Comparison of ENCODE assay signal across 8 mouse cellular contexts in the genomic region with DNA sequence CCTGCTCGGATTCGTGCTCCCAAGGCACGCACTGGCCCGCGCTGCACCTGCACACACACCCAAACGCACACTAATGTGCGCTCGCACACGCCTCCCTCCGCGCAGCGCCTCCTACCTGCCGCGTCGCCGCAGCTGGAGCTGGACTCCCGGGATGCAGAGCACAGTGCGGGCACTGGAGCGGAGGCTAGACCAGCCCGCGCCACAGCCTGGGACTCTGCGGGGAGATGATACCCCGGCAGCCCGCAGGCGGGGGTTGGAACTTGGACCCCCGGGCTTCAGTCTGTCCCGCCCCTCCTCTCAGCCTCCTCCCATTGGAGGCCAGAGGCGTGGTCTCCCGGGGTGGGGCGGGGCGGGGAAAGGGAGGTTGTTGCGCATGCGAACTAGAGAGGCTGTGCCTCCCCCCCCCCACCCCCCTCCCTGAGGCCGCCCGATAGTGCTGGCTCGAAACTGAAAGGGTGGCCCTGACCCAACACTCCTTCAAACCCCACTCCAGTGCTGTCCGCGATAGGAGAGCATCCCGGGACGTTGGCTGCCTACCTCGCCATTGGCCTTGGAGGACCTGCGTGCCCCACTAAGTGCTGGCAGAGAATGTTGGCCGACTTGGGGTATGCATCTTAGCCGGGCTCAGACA. TPM values are rescaled to one million over a fixed set of nuclear protein-coding genes. Genes with fewer than 3 reads are reported as not detected.
DNase-seq lines count a peak whose midpoint lies in the region; ATAC-seq and TF ChIP-seq lines count a peak whose summit lies in the region.

A gene (minus strand): TSS at position 346 of the 631 bp plus-strand sequence.

- peak within 1 kb of the TSS; percentile 81 for H3K4me3 ChIP-seq in intestine, postnatal 0 days (ENCODE audit: low read depth, low read length)
- H3K4me3 ChIP-seq in limb, embryonic 10.5 days, result peak within 1 kb of the TSS; percentile 83
- peak within 1 kb of the TSS; percentile 73 for H3K4me3 ChIP-seq in midbrain, embryonic 11.5 days (ENCODE audit: low read depth, low read length)

- peak; percentile 88 for DNase-seq in 416B (ENCODE audit: low read depth)
- peak; percentile 83 for DNase-seq in adrenal gland, adult 2 months
- peak; percentile 89 for DNase-seq in embryo, embryonic 10.5 days (ENCODE audit: low spot score)
- peak; percentile 84 for DNase-seq in limb, embryonic 10.5 days (ENCODE audit: low spot score)
- DNase-seq in midbrain, embryonic 11.5 days (ENCODE audit: low spot score, missing footprints), result peak; percentile 97
- DNase-seq in spleen, postnatal 10 days (ENCODE audit: low spot score in 2 of 2), result peak; percentile 79

- H3K27ac ChIP-seq in intestine, postnatal 0 days (ENCODE audit: low read depth, low read length), result peak within 1 kb of the TSS; percentile 75
- peak within 1 kb of the TSS; percentile 80 for H3K27ac ChIP-seq in limb, embryonic 10.5 days
- no peak within 1 kb of the TSS for H3K27ac ChIP-seq in midbrain, embryonic 11.5 days (ENCODE audit: low read depth, low read length)

- H3K9ac ChIP-seq in intestine, postnatal 0 days (ENCODE audit: low read depth, low read length), result peak within 1 kb of the TSS; percentile 59
- H3K9ac ChIP-seq in midbrain, embryonic 11.5 days (ENCODE audit: low read length), result peak within 1 kb of the TSS; percentile 68

- peak within 1 kb of the TSS; percentile 81 for H3K4me2 ChIP-seq in intestine, postnatal 0 days (replicated peaks; ENCODE audit: low read depth)
- peak within 1 kb of the TSS; percentile 62 for H3K4me2 ChIP-seq in midbrain, embryonic 11.5 days

- 1% methylated on average over 42 of the region's 44 CpGs for WGBS in intestine, postnatal 0 days
- 1% methylated on average over 44 of the region's 44 CpGs for WGBS in limb, embryonic 10.5 days
- 3% methylated on average over 36 of the region's 44 CpGs for WGBS in midbrain, embryonic 11.5 days

- no peaks in the 10 kb centered on the region for H3K36me3 ChIP-seq in intestine, postnatal 0 days (ENCODE audit: control insufficient read depth, insufficient read depth)
- H3K36me3 ChIP-seq in limb, embryonic 10.5 days, result no peaks in the 10 kb centered on the region
- H3K36me3 ChIP-seq in midbrain, embryonic 11.5 days (ENCODE audit: control insufficient read depth, insufficient read depth, low read length), result no peaks in the 10 kb centered on the region

- no peaks in the 10 kb centered on the region for H3K9me3 ChIP-seq in intestine, postnatal 0 days (ENCODE audit: control insufficient read depth)
- no peaks in the 10 kb centered on the region for H3K9me3 ChIP-seq in limb, embryonic 10.5 days (replicated peaks)
- H3K9me3 ChIP-seq in midbrain, embryonic 11.5 days (ENCODE audit: control insufficient read depth, low read length), result no peaks in the 10 kb centered on the region

- H3K27me3 ChIP-seq in intestine, postnatal 0 days (replicated peaks; ENCODE audit: control insufficient read depth, insufficient read depth, low read length), result no peaks in the 10 kb centered on the region
- peaks cover 13% of the 10 kb centered on the region for H3K27me3 ChIP-seq in limb, embryonic 10.5 days (ENCODE audit: low read depth, poor library complexity, severe bottlenecking)
- H3K27me3 ChIP-seq in midbrain, embryonic 11.5 days (ENCODE audit: control insufficient read depth, insufficient read depth, low read length), result no peaks in the 10 kb centered on the region; the same call in 1 of the 2 replicates

- H3K4me1 ChIP-seq in intestine, postnatal 0 days (replicated peaks; ENCODE audit: control insufficient read depth, insufficient read depth, low read length), result peaks cover 7% of the 10 kb centered on the region; the same call in 1 of the 2 replicates
- peaks cover 32% of the 10 kb centered on the region for H3K4me1 ChIP-seq in limb, embryonic 10.5 days
- peaks cover 4% of the 10 kb centered on the region for H3K4me1 ChIP-seq in midbrain, embryonic 11.5 days (ENCODE audit: control insufficient read depth, insufficient read depth, low read length)

- TF ChIP-seq CTCF in intestine, postnatal 0 days (IDR thresholded peaks at IDR 0.05; ENCODE audit: low read depth), result peak; percentile 87

- ATAC-seq in granulocyte monocyte progenitor cell, adult 5-6 weeks (replicated peaks; ENCODE audit: poor library complexity, severe bottlenecking), result peak; percentile 72
- ATAC-seq in intestine, postnatal 0 days, result peak; percentile 88
- peak; percentile 90 for ATAC-seq in midbrain, embryonic 11.5 days (ENCODE audit: low FRiP score)

RNA-seq across cellular contexts. Expression of the gene that starts here (rescaled TPM):
- 1 to 10 TPM; 4.1 to 6.1 TPM for total RNA-seq in adrenal gland, adult 2 months (2021)
- 8.4 and 11.2 TPM in 2 replicates for polyA plus RNA-seq in adrenal gland, adult 2 months (2012; rRNA removed)
- 3.2 and 5.2 TPM in 2 replicates for total RNA-seq in granulocyte monocyte progenitor cell, adult 5-6 weeks (2014; fragmentation: Nextera tagmentation)
- 1.2 and 1.3 TPM in 2 replicates for total RNA-seq in granulocyte monocyte progenitor cell, adult 5-6 weeks (2017)
- polyA plus RNA-seq in intestine, postnatal 0 days (2015; fragmentation: Nextera tagmentation; extraction: Ambion mirVana), result 3.3 and 3.4 TPM in 2 replicates
- polyA plus RNA-seq in limb, embryonic 10.5 days (2016; fragmentation: Nextera tagmentation; extraction: Ambion mirVana), result 3.4 and 4.5 TPM in 2 replicates
- polyA plus RNA-seq in midbrain, embryonic 11.5 days (2014; fragmentation: Nextera tagmentation; extraction: Ambion mirVana), result 3.5 and 3.7 TPM in 2 replicates
